Mouse (Mus musculus): ENCODE measurements around the gene Rnf2. TPM values are rescaled to one million over a fixed set of nuclear protein-coding genes. Genes with fewer than 3 reads are reported as not detected.

The Rnf2 gene
- total and polyA plus RNA-seq, 3 experiments, result 27.5 to 78.2 (median 30.7) TPM

DNA sequence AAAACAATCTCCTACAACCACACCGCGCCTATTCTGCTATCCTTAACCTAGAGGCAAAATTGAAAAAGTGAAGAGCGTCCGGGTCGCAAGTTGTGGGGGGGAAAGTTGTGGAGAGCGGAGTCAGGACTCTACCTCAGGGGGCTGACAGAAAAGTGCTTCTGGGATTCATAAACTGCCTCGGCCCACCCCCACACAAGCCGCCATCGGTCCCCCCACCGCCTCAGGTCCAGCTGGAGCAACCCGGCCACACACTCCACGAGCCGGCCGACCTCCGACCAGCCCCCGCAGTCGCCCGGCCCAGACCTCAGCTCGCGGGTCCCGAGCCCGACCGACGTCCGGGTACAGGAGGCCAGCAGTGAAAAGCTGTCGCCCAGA lies 72.9 kb downstream of the Rnf2 start:
- peak overlapping the region; percentile 92 for H3K9ac ChIP-seq (ENCODE audit: control insufficient read depth, low read depth, low read length, poor library complexity, severe bottlenecking)
- H3K9me3 ChIP-seq (replicated peaks; ENCODE audit: insufficient read depth, low read length), result no peaks in the 10 kb centered on the region
- H3K27me3 ChIP-seq (ENCODE audit: control insufficient read depth in 1 of 2, insufficient read depth in 2 of 2, low read length in 2 of 2), result no peaks in the 10 kb centered on the region
- peaks cover 29% of the 10 kb centered on the region for H3K79me2 ChIP-seq (ENCODE audit: control insufficient read depth, insufficient read depth, low read length, poor library complexity)
- H3K27ac ChIP-seq (ENCODE audit: control insufficient read depth, low read depth, low read length), result peak overlapping the region; percentile 55
- H3K4me3 ChIP-seq (ENCODE audit: control insufficient read depth in 1 of 2, insufficient read depth in 1 of 2, low read depth in 2 of 2, low read length in 2 of 2), result peak overlapping the region; percentile 88 to 96
- H3K4me1 ChIP-seq (ENCODE audit: control insufficient read depth in 1 of 2, insufficient read depth in 2 of 2, low read length in 2 of 2), result peaks cover 5 to 16% of the 10 kb centered on the region in 2 experiments
- DNase-seq (ENCODE audit: low read depth, low spot score), result peak; percentile 72
- peaks cover 0 to 15% of the 10 kb centered on the region in 2 experiments; a peak in 2 of 4 replicates for H3K36me3 ChIP-seq (ENCODE audit: control insufficient read depth in 1 of 2, insufficient read depth in 2 of 2, low read length in 2 of 2)
- TF ChIP-seq RCOR1 (IDR thresholded peaks at IDR 0.05; ENCODE audit: low read depth, low read length), result no peak
- TF ChIP-seq ZNF384 (IDR thresholded peaks at IDR 0.05; ENCODE audit: low read depth, low read length), result 0 out of 2 replicates have a peak, but pooled peaks have one; percentile 18

- peak; percentile 38 for DNase-seq (ENCODE audit: low read depth, low spot score)
- peaks cover 12 to 22% of the 10 kb centered on the region in 2 experiments for H3K4me1 ChIP-seq (ENCODE audit: control insufficient read depth in 1 of 2, insufficient read depth in 2 of 2, low read length in 2 of 2)
- H3K36me3 ChIP-seq (ENCODE audit: control insufficient read depth in 1 of 2, insufficient read depth in 2 of 2, low read length in 2 of 2), result peaks cover 0 to 23% of the 10 kb centered on the region in 2 experiments; a peak in 2 of 4 replicates
- H3K9ac ChIP-seq (ENCODE audit: control insufficient read depth, low read depth, low read length, poor library complexity, severe bottlenecking), result peak overlapping the region; percentile 92
- no peak overlapping the region for H3K27ac ChIP-seq (ENCODE audit: control insufficient read depth, low read depth, low read length)
- no peaks in the 10 kb centered on the region for H3K27me3 ChIP-seq (ENCODE audit: control insufficient read depth in 1 of 2, insufficient read depth in 2 of 2, low read length in 2 of 2)
- H3K79me2 ChIP-seq (ENCODE audit: control insufficient read depth, insufficient read depth, low read length, poor library complexity), result peaks cover 29% of the 10 kb centered on the region
- peak overlapping the region; percentile 88 to 96 for H3K4me3 ChIP-seq (ENCODE audit: control insufficient read depth in 1 of 2, insufficient read depth in 1 of 2, low read depth in 2 of 2, low read length in 2 of 2)
- TF ChIP-seq NRF1 (IDR thresholded peaks at IDR 0.05; ENCODE audit: insufficient read depth, low read depth, low read length, poor library complexity, severe bottlenecking) (no peak), HCFC1 (IDR thresholded peaks at IDR 0.05; ENCODE audit: low read depth, low read length) (0 out of 2 replicates have a peak, but pooled peaks have one; percentile 2), CHD1 (IDR thresholded peaks at IDR 0.05; ENCODE audit: low read depth, low read length) (0 out of 2 replicates have a peak, but pooled peaks have one; percentile 23)
- no peaks in the 10 kb centered on the region for H3K9me3 ChIP-seq (replicated peaks; ENCODE audit: insufficient read depth, low read length)
These were observed 73.7 kb downstream of the Rnf2 start for GRCm38 (mm10) chr1:151426947-151427600.

DNA sequence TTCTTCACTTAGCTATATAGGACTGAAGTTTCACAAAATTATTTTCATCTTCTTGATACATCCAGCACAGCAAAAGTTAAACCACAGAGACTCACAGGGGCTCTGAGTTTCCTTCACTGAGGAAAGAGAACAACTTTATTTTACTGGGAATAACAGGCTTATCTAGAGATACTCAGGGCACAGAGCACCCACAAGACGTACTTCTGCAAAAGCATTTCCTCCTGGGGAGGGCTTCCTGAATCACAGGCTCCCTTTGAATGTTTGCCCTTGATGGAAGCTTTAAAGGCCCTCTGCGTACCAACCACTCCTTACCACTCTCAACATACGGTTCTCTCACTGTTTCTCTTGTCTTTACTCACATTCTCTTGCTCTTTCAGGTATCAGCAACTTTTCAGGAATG lies 78.6 kb downstream of the Rnf2 start:
- H3K4me3 ChIP-seq (ENCODE audit: control insufficient read depth in 1 of 2, insufficient read depth in 1 of 2, low read depth in 2 of 2, low read length in 2 of 2), result no peak overlapping the region
- peaks cover 9 to 14% of the 10 kb centered on the region in 2 experiments for H3K4me1 ChIP-seq (ENCODE audit: control insufficient read depth in 1 of 2, insufficient read depth in 2 of 2, low read length in 2 of 2)
- H3K9ac ChIP-seq (ENCODE audit: control insufficient read depth, low read depth, low read length, poor library complexity, severe bottlenecking), result no peak overlapping the region
- peak; percentile 62 for DNase-seq (ENCODE audit: low read depth, low spot score)
- TF ChIP-seq MAX (IDR thresholded peaks at IDR 0.05; ENCODE audit: low read length) (no peak), NRF1 (IDR thresholded peaks at IDR 0.05; ENCODE audit: insufficient read depth, low read depth, low read length, poor library complexity, severe bottlenecking) (no peak), POLR2AphosphoS5 (IDR thresholded peaks at IDR 0.05; ENCODE audit: borderline replicate concordance, low read depth, low read length) (no peak), POLR2AphosphoS2 (IDR thresholded peaks at IDR 0.05; ENCODE audit: low read length) (no peak), TBP (IDR thresholded peaks at IDR 0.05; ENCODE audit: low read depth, low read length) (0 out of 2 replicates have a peak, but pooled peaks have one; percentile 38), EP300 (IDR thresholded peaks at IDR 0.05; ENCODE audit: low read depth in 1 of 2, low read length in 2 of 2) (peak; percentile 19 to 72; a peak in 2 of 4 replicates), CHD1 (IDR thresholded peaks at IDR 0.05; ENCODE audit: low read depth, low read length) (no peak), NELFE (IDR thresholded peaks at IDR 0.05; ENCODE audit: low read depth, low read length) (no peak), JUND (IDR thresholded peaks at IDR 0.05; ENCODE audit: low read depth, low read length) (no peak), USF2 (IDR thresholded peaks at IDR 0.05; ENCODE audit: borderline replicate concordance in 1 of 2, insufficient read depth in 1 of 2, low read depth in 1 of 2, low read length in 2 of 2) (no peak), MAZ (IDR thresholded peaks at IDR 0.05; ENCODE audit: low read depth, low read length) (no peak), UBTF (IDR thresholded peaks at IDR 0.05; ENCODE audit: borderline replicate concordance, insufficient read depth, low read depth, low read length) (no peak), RCOR1 (IDR thresholded peaks at IDR 0.05; ENCODE audit: low read depth, low read length) (peak; percentile 53; the same call in 1 of the 2 replicates), TAL1 (IDR thresholded peaks at IDR 0.05; ENCODE audit: low read length) (peak; percentile 39; the same call in 1 of the 2 replicates), GATA1 (IDR thresholded peaks at IDR 0.05; ENCODE audit: low read depth, low read length) (peak; percentile 62; the same call in 1 of the 2 replicates), SIN3A (IDR thresholded peaks at IDR 0.05; ENCODE audit: low read length) (no peak), ZNF384 (IDR thresholded peaks at IDR 0.05; ENCODE audit: low read depth, low read length) (no peak)
- H3K27me3 ChIP-seq (ENCODE audit: control insufficient read depth in 1 of 2, insufficient read depth in 2 of 2, low read length in 2 of 2), result no peaks in the 10 kb centered on the region
- H3K79me2 ChIP-seq (ENCODE audit: control insufficient read depth, insufficient read depth, low read length, poor library complexity), result peaks cover 6% of the 10 kb centered on the region
- no peaks in the 10 kb centered on the region for H3K9me3 ChIP-seq (replicated peaks; ENCODE audit: insufficient read depth, low read length)
- peaks cover 9 to 27% of the 10 kb centered on the region in 2 experiments for H3K36me3 ChIP-seq (ENCODE audit: control insufficient read depth in 1 of 2, insufficient read depth in 2 of 2, low read length in 2 of 2)
- peak overlapping the region; percentile 19; the same call in 1 of the 2 replicates for H3K27ac ChIP-seq (ENCODE audit: control insufficient read depth, low read depth, low read length)

Data from MEL (cell line).